Mouse (Mus musculus) heart, postnatal 14 days (tissue): ENCODE data around the gene Esyt3. TPM values are rescaled to one million over a fixed set of nuclear protein-coding genes. Genes with fewer than 3 reads are reported as not detected.

Experiments
- DNase-seq, 2 experiments: peaks; one replicate each; pipeline ENCODE4 v3.0.0; 2021 to 2022
- intact Hi-C: fragments of 180-260 bp; cut with DNase I; formaldehyde crosslinking; loops from one replicate; pipeline ENCODE4 v1.15.1; 2025
- total RNA-seq, 2 experiments: library from RNA; stranded (reverse); gene quantifications; 2 replicates each; pipeline ENCODE4 v1.2.3; 2021

Gene Esyt3
- total RNA-seq, 2 experiments from 2014 or later = 0.44 to 2.0 TPM

DNA sequence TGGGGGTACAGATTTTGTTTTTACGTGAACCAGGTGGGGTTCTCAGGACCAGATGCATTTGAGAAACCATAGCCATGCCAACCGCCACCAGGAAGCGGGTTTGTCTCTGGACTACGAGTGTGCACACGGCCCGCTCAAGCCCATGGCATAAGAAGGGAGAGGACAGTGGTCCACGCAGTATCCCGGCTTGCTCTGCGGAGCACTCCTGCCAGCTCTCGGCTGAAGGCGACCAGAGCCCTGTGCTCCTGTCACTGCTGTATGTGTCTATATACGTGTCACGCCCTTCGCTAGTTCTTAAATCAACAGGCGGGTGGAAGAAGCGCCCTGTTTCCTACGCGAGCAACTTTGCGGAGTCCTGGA is 816 bp downstream of the Esyt3 start:
- no peak for DNase-seq
- intact Hi-C loops = no loop called here

DNA sequence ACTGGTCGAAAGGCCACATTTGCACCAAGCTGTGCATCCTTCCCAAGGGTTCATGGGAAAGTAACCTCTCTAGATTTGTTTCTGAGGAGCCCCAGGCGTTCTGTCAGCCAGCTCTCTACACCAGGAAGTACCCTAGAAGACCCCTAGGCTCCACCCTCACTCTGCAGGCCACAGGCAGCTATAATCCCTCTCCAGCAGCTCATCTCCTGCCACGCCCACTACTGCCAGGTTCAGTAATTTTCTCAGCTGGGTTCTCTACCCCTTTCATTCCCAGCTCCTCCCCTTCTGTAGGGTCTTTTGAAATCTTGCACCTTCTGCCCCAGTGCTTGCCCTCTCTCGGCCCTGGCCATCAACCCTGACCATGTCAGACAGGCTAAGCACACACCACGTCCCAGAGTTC is 2.4 kb downstream of the Esyt3 start:
- DNase-seq = no peak
- intact Hi-C loops = no loop called here

DNA sequence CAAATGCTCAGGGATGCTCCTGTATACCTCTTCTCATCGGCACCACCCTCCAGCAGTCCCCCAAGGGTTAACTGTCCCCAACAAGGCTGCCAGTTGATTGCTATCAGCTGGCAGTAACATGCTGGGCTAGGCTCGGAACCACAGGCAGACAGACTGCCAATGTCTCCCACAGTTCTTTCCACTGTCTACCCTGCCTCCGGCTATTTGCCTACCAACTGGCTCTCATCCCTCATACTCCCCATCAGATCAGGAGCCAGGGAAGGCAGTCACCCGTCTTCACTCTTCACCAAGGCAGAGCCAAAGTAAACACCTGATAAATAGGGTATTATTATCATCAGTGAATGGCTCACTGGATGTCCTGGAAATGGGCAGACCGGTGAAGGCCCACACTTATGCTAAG is 3.6 kb downstream of the Esyt3 start:
- intact Hi-C loops = no loop called here
- no peak for DNase-seq

DNA sequence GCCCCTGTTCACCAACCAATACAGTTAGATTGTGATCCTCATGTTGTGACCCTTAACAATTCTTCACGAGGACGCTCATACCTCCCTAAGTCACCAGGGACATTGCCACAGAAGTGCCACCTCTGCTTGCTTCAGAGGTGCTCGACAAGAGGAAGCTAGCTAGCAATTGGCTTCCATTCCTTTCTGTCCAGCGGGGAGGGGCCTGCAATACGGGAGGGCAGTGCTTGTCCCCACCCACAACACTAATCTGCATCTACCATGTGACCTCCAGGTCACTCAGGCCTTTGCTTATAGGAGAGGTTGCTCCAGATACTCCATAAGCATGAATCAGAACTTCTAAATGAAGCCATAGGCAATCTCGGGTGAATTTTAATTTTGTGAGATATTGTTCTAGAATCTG is 5.0 kb downstream of the Esyt3 start:
- DNase-seq = no peak
- intact Hi-C loops = no loop called here

DNA sequence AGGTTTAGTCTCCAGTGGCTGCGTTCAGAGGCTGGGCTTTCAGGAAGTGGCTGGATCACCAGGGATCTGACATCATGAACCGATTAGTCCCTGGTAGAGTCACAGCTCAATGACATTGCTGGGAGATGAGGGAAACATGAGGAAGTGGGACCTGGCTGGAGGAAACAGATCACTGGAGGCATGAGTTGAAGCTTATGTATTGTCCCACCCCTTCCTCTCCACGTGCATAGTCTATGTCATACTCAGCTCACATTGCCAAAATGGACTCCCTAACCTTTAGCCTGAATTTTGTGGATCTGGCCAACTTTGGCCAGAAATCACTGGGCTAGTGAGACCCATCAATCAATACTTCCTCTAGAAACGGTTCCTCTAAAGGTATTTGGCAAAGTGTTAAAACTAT is 5.4 kb downstream of the Esyt3 start:
- intact Hi-C loops = no loop called here
- no peak for DNase-seq

DNA sequence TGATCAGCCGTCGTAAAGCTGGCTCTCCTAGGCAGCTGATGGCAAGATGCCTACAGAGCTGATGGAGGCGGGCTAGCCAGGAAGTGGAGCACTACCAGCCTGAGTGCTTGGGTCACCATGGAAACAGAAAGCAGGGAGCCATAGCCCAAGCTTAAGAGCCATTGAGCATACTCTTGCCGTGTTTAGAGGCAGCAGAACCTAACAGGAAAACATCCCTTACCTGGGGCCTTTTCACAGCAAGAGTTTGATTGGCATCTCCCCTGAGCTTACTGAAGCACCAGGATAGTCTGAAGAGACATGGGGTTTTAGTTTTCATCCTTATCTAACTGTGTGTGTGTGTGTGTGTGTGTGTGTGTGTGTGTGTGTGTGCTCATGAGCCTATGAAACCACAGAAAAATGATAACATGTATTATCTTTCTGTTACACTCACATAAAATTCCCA is 13.0 kb downstream of the Esyt3 start:
- intact Hi-C loops = no loop called here
- DNase-seq = no peak

DNA sequence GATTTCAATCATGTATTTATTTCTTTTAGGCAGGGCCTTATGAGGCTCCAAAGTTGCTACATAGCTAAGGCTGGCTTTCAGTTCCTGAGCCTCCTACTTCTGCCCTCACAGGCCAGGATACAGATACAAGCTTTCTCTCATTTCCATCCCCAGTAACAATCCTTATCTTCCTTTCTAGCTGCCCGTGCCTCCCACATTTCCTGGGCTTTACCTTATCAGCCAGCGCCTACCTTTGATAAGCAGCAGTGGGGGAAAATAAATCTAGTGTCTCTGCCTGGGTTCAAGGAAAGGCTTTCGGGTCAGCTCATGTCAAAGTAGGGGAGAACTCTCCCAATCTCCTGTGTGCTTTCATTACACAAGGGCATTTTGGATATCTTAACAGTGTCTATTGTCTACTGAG is 16.8 kb downstream of the Esyt3 start:
- DNase-seq = no peak
- intact Hi-C loops = no loop called here

DNA sequence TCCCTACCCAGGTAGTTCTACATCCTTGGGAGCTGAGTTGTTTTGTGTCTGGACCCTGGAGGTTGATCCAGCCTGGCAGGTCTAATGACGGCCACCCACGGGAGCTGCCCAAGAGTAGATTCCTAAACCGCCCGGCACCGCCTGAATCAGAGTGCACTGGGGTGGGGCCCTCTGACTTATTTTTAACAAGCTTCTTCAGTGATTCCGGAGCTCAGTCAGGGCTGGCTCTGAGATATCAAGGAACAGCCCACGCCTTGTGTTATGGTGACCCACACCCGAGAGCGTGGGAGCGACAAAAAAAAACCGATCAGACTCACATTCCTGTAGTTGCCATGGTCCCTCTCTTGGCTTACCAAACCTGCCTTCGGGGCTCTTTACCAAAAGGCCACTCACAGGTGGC is 18.2 kb downstream of the Esyt3 start:
- intact Hi-C loops = no loop called here
- no peak for DNase-seq

DNA sequence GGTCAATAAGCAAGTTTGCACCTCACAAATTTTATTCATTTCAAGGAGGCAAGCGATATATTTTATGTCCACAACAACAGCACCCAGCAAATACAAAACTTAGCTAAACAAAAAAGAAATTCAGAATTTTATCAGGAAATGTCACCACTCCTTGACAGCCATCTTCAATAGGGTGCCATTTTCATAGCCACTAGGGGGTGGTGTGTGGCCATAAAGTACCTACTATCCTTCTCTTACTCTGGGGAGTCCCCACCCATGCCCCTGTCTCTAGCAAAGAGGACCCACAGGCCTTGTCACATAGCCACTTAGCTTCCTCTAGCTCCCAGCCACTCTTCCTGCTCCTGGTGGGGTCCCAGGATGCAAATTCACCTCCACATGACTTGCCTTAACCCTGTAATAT is 19.2 kb downstream of the Esyt3 start:
- intact Hi-C loops = no loop called here
- no peak for DNase-seq

DNA sequence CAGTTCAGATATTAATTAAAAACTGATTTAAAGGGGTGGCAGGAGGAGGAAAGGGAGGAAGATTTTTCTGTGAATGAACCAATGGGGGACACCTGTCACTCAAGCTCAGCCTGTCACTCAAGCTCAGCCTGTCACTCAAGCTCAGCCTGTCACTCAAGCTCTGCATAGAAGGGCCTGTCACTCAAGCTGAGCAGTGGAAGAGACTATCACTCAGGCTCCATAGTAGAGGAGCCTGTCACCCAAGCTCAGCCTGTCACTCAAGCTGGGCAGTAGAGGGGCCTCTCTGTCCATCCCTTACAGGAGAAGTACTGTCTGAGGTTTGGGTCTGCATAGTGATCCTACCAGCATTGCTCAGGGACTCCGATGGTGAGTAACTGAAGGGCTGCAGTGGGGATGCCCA is 20.1 kb downstream of the Esyt3 start:
- intact Hi-C loops = no loop called here
- DNase-seq = no peak

DNA sequence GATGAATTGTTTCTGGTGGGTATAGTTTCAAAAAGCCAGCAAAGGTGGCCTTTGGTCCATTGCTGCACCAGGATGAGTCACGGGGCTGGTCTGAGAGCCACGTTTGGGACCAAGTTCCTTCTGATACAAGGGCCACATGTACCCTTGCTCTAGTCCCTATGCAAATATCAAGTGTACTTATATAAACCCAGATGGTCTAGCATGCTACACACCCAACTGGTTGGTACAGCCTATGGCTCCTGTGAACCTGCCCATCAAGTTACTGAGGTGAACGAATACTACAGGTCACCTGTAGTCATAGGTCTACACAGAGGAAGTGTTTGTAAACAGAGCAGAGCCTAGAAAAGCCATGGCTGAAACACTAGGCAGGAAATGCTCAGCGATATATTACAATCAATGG is 21.8 kb downstream of the Esyt3 start:
- intact Hi-C loops = no loop called here
- no peak for DNase-seq

DNA sequence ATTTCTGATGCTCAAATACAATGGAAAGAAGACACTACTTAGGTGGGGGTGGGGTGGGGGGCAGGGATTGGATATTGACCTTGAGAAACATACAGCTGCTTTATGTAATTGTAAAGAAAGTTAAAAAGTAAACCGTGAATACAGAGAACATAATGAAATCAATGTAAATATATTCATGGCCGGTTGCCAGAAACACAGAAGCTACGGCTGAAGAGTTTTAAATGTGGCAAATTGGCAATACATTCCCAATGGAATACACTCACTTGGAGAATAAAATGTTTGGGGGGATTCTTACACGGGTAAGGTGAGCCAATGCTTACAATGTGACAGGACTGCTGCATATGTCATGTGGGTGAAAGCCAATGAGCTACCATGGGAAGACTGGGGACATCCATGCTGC is 31.5 kb downstream of the Esyt3 start:
- DNase-seq = no peak
- intact Hi-C loops = no loop called here

DNA sequence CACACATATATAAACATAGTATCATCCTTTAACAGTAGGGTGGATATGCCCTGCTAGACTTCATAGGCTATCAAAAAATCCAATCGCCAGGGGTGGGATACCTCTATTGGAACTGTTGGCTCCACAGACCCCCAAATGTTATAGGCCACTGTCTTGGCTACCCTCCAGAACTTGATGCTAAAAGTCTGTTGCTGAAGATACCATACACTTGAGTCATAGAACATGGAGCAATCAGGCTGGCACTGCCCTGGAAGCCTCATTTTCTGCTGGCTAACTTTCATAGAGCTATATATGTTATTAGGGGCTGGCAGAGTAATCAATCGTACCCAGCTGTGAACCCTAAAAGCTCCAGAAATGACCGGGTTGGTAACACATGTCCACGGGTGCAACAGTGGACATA is 32.4 kb downstream of the Esyt3 start:
- DNase-seq = no peak
- intact Hi-C loops = no loop called here

DNA sequence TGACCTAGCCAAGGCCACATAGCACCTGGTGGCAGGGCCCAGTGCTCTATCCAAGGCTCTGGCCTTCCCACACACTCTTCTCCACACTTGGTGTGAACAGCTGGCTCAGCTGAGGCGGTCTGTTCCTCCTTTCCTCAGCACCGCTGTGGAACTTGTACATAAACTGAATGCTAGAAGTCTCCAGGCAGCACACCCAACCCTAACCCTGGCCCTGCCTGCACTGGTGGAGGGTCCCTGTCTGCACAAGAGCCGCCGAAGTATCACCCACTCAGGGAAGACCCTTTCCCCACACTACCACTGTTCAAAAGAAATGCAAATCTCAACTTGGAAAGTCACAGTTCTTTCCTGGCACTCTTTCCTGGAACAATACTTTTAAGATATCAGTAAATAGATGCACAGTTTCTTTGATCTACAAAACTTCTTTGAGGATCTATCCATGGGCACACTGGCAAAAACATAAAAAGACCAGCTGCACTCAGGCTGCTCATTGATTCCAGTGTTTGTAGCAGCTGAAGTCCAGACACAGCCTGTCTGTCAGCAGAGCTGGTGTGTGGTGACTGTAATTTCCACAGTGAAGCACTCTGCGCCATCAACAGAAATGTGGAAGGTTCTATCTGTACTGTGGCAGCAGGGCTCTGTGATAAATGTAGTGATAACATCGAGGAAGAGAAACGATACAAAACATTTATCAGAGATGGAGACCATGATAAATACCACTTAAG is 33.0 kb downstream of the Esyt3 start:
- intact Hi-C loops = no loop called here
- no peak for DNase-seq

DNA sequence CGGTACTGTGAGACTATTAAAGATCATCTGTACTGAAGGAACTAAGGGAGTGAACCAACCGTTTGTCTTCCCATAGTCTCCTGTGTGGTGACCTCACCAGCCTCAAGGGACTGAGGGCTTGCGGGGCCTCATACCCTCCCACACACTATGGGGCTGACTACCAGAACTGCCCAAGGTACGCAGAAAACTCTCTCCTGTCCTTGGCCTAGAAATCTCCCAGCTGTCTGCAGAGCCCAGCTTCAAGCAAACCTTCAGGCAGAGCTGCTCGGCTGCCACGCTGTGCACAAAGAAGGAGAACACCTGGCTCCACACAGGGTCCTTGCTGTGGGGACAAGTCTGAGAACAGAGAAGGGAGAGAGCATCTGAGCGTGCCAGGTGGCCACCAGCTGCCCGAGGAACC is 38.4 kb downstream of the Esyt3 start:
- intact Hi-C loops = no loop called here
- no peak for DNase-seq

DNA sequence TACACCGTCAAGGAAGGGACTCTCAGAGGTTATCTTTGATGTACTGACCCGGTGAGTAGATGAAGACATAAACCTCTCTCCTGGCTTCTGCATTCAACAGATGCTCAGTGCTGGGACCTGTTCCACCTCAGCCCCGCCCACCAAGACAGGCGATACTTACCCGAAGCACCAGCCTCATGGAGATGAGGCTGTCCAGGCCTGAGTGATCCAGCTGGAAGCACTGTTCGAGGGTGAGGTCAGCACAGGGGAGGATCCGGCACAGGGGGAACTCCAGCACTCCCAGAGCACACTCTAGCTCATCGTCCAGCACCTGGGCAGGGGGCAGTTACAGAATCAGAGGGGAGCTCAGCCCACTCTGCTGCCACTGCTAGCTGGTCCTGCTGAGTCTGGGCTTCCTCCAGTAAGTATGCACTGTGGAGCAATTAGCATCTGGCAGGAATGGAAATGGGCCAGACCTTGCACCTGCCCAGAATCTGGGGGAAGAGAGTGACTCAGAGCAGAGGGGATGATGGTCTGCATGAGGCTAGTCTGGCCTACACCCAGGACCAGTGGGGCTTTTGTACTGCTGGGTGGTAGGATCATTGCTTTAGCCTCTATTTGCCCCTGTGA is 38.9 kb downstream of the Esyt3 start:
- intact Hi-C loops = no loop called here
- DNase-seq = no peak

DNA sequence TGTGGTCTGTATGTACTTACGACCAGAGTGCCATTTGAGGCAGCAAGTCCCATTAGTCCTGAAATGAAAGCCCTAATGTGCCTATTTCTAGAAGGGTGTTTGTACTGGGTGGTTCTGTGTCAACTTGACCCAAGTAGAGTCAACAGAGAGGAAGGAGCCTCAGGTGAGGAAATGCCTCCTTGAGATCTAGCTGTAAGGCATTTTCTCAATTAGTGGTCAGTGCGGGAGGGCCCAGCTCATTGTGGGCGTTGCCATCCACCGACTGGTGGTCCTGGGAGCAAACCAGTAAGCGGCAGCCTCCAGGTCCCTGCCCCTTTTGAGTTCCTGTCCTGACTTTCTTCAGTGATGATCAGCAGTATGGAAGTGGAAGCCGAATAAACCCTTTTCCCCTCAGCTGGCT is 52.1 kb downstream of the Esyt3 start:
- intact Hi-C loops = no loop called here
- no peak for DNase-seq

DNA sequence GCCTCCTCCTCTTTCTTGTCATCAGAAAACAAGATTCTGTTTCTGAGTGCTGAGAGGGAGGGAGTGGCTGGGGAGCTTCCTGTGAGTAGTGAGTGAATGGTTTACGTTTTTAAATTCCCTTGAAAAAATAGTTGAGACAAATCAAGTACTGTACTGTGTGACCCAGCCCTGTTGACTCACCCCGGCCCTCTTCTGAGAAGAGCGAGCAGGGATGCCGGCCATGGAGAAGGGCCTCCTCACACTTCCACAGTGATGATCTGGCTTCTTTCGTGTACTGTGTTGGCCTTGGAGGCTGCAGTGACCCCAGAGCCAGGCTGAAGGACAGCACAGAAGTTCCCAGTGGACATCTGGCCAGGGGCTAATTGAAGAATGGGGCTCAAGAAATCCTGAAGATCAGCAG is 54.1 kb downstream of the Esyt3 start:
- DNase-seq = no peak
- intact Hi-C loops = no loop called here

Other genes starting within 250 kb of the Esyt3 start
- 10 to 100 TPM in 1 of 2 experiments, 1 to 10 TPM in 1; 9.7 to 10.1 TPM for gene Pik3cb, start 217.9 kb downstream of the Esyt3 start, total RNA-seq
- gene Faiml, start 121.3 kb downstream of the Esyt3 start, total RNA-seq = not detected
- 1 to 10 TPM; 5.2 to 5.4 TPM for gene Cep70, start 115.2 kb downstream of the Esyt3 start, total RNA-seq
- gene Mras, start 78.8 kb upstream of the Esyt3 start, total RNA-seq = 1 to 10 TPM; 6.8 to 7.5 TPM
- under 1 TPM in 1 of 2 experiments, not detected in 1; 0.50 TPM for gene Nme9, start 92.9 kb upstream of the Esyt3 start, total RNA-seq
- gene Armc8, start 210.3 kb upstream of the Esyt3 start, total RNA-seq = 10 to 100 TPM; 22.7 to 23.0 TPM
- 1 to 10 TPM; 6.6 to 6.7 TPM for gene Dbr1, start 217.2 kb upstream of the Esyt3 start, total RNA-seq